Mouse (Mus musculus): ENCODE measurements around the gene Tbck.

The Tbck gene

GRCm38 (mm10) chr3:132868838-132869237 is 184.9 kb downstream of the Tbck start:
- peak in 1 of 2 experiments; percentile 4 for DNase-seq (ENCODE audit: low spot score in 2 of 2)

DNA sequence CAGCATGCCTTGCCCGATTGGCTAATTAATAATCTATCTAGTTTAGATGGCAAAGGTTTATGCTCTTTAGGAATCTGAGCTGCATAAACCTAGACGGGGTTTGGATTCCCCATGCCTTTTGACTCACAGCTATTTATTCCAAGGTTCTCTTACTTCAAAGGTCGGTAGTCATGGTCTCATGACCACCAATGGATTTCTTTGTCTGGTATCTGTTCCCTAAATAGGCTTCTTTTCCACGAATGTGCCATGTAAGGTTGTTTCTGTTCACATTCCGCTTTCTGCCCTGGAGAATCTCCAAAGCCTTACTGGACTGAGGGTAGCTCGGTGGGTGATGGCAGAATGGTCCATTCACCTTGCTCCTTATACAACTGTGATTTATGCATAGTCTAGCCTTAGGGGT is 186.1 kb downstream of the Tbck start:
- DNase-seq (ENCODE audit: low spot score in 2 of 2): no peak

- peak; percentile 34 to 52 for DNase-seq (ENCODE audit: low spot score in 2 of 2)
Measured at GRCm38 (mm10) chr3:132871318-132871904, 187.5 kb downstream of the Tbck start.

- no peak for DNase-seq (ENCODE audit: low spot score in 2 of 2)
Measured at GRCm38 (mm10) chr3:132873251-132873650, 189.3 kb downstream of the Tbck start.

GRCm38 (mm10) chr3:132876011-132876708 is 192.2 kb downstream of the Tbck start:
- no peak for DNase-seq (ENCODE audit: low spot score in 2 of 2)

GRCm38 (mm10) chr3:132876933-132877676 is 193.2 kb downstream of the Tbck start:
- DNase-seq (ENCODE audit: low spot score in 2 of 2): no peak

- no peak for DNase-seq (ENCODE audit: low spot score in 2 of 2)
Measured at GRCm38 (mm10) chr3:132880361-132880760, 196.4 kb downstream of the Tbck start.

GRCm38 (mm10) chr3:132880826-132881225 is 196.9 kb downstream of the Tbck start:
- DNase-seq (ENCODE audit: low spot score in 2 of 2): no peak

GRCm38 (mm10) chr3:132883256-132883655 is 199.3 kb downstream of the Tbck start:
- no peak for DNase-seq (ENCODE audit: low spot score in 2 of 2)

GRCm38 (mm10) chr3:132884459-132884858 is 200.5 kb downstream of the Tbck start:
- DNase-seq (ENCODE audit: low spot score in 2 of 2): no peak

- no peak for DNase-seq (ENCODE audit: low spot score in 2 of 2)
Measured at GRCm38 (mm10) chr3:132886419-132887050, 202.6 kb downstream of the Tbck start.

- no peak for DNase-seq (ENCODE audit: low spot score in 2 of 2)
Measured at GRCm38 (mm10) chr3:132887074-132887848, 203.3 kb downstream of the Tbck start.

Data from heart, adult 9 months (tissue).